In genomic region chr15:103115256-103115655, GRCm38 (mm10) we compare ENCODE assay signal across 11 mouse cellular contexts. TPM values are rescaled to one million over a fixed set of nuclear protein-coding genes. Genes with fewer than 3 reads are reported as not detected.
DNase-seq lines count a peak whose midpoint lies in the region; ATAC-seq lines count a peak whose summit lies in the region.
"Had no signal": no experiment of that assay in that cellular context is flagged by ENCODE, and none has a peak within 500 bp of the region (broad histone marks: within the 10 kb centered on the region; RNA-seq: fewer than 3 reads in every experiment).

No protein-coding gene starts in this region.

- no peaks in the 10 kb centered on the region for H3K4me1 ChIP-seq in heart, embryonic 11.5 days (ENCODE audit: control insufficient read depth, insufficient read depth, low read length)
- peaks cover 7% of the 10 kb centered on the region; the same call in 1 of the 2 replicates for H3K4me1 ChIP-seq in midbrain, embryonic 13.5 days (replicated peaks)
- H3K4me1 ChIP-seq in midbrain, embryonic 15.5 days: no peaks in the 10 kb centered on the region
- peaks cover 36% of the 10 kb centered on the region for H3K4me1 ChIP-seq in limb, embryonic 12.5 days (replicated peaks)

- WGBS in heart, embryonic 11.5 days (ENCODE audit: insufficient replicate concordance): 4% methylated on average over 9 of the region's 9 CpGs
- WGBS in midbrain, embryonic 13.5 days: 7% methylated on average over 9 of the region's 9 CpGs
- WGBS in midbrain, embryonic 15.5 days: 6% methylated on average over 9 of the region's 9 CpGs
- under 1% methylated on average over 8 of the region's 9 CpGs for WGBS in limb, embryonic 12.5 days

- H3K4me2 ChIP-seq in heart, embryonic 11.5 days: no peak overlapping the region
- 0 out of 2 replicates have a peak overlapping the region, but pooled peaks have one; percentile 1 for H3K4me2 ChIP-seq in midbrain, embryonic 13.5 days (replicated peaks)
- no peak overlapping the region for H3K4me2 ChIP-seq in midbrain, embryonic 15.5 days
- H3K4me2 ChIP-seq in limb, embryonic 12.5 days: peak overlapping the region; percentile 39
- H3K4me2 ChIP-seq: heart, embryonic 13.5 days had no signal

- no peak overlapping the region for H3K9ac ChIP-seq in heart, embryonic 11.5 days (ENCODE audit: low read depth, low read length)
- H3K9ac ChIP-seq in midbrain, embryonic 13.5 days (replicated peaks): peak overlapping the region; percentile 39; the same call in 1 of the 2 replicates
- no peak overlapping the region for H3K9ac ChIP-seq in midbrain, embryonic 15.5 days
- no peak overlapping the region for H3K9ac ChIP-seq in limb, embryonic 12.5 days (replicated peaks)
- H3K9ac ChIP-seq: heart, embryonic 13.5 days had no signal

- H3K36me3 ChIP-seq in heart, embryonic 11.5 days (ENCODE audit: control insufficient read depth, insufficient read depth, low read length): no peaks in the 10 kb centered on the region
- no peaks in the 10 kb centered on the region for H3K36me3 ChIP-seq in midbrain, embryonic 13.5 days
- no peaks in the 10 kb centered on the region for H3K36me3 ChIP-seq in midbrain, embryonic 15.5 days (replicated peaks)
- no peaks in the 10 kb centered on the region for H3K36me3 ChIP-seq in limb, embryonic 12.5 days
- H3K36me3 ChIP-seq: heart, embryonic 13.5 days had no signal

- peaks cover 76% of the 10 kb centered on the region for H3K27me3 ChIP-seq in heart, embryonic 11.5 days (ENCODE audit: control insufficient read depth, insufficient read depth, low read length)
- H3K27me3 ChIP-seq in midbrain, embryonic 13.5 days: peaks cover 64% of the 10 kb centered on the region
- H3K27me3 ChIP-seq in midbrain, embryonic 15.5 days (replicated peaks): peaks cover 30% of the 10 kb centered on the region
- peaks cover 80% of the 10 kb centered on the region for H3K27me3 ChIP-seq in limb, embryonic 12.5 days

- DNase-seq in heart, adult 11 months: no peak
- DNase-seq in yolk sac, embryonic 10.5 days (ENCODE audit: low spot score): peak; percentile 43
- DNase-seq in spleen, adult 12 weeks (ENCODE audit: low spot score): no peak
- DNase-seq: lung, adult 18-20 months; thymus, postnatal 25 days had no signal

- H3K9me3 ChIP-seq in heart, embryonic 11.5 days (replicated peaks; ENCODE audit: control insufficient read depth, low read length): no peaks in the 10 kb centered on the region
- H3K9me3 ChIP-seq in midbrain, embryonic 13.5 days: no peaks in the 10 kb centered on the region
- no peaks in the 10 kb centered on the region for H3K9me3 ChIP-seq in midbrain, embryonic 15.5 days
- no peaks in the 10 kb centered on the region for H3K9me3 ChIP-seq in limb, embryonic 12.5 days
- H3K9me3 ChIP-seq: heart, embryonic 13.5 days had no signal

- H3K27ac ChIP-seq in heart, embryonic 11.5 days (ENCODE audit: low read depth, low read length): no peak overlapping the region
- no peak overlapping the region for H3K27ac ChIP-seq in midbrain, embryonic 13.5 days
- no peak overlapping the region for H3K27ac ChIP-seq in midbrain, embryonic 15.5 days
- peak overlapping the region; percentile 82 for H3K27ac ChIP-seq in limb, embryonic 12.5 days
- H3K27ac ChIP-seq: heart, embryonic 13.5 days had no signal

- H3K4me3 ChIP-seq in heart, embryonic 11.5 days (ENCODE audit: low read depth, low read length): no peak overlapping the region
- no peak overlapping the region for H3K4me3 ChIP-seq in midbrain, embryonic 13.5 days (replicated peaks)
- H3K4me3 ChIP-seq in midbrain, embryonic 15.5 days: no peak overlapping the region
- H3K4me3 ChIP-seq in limb, embryonic 12.5 days (replicated peaks): no peak overlapping the region; the same call in 1 of the 2 replicates
- H3K4me3 ChIP-seq: heart, embryonic 13.5 days had no signal

- ATAC-seq in heart, embryonic 11.5 days (replicated peaks; ENCODE audit: insufficient number of reproducible peaks, low FRiP score, low TSS enrichment): 0 out of 2 replicates have a peak, but pooled peaks have one; percentile 16
- ATAC-seq in midbrain, embryonic 13.5 days: peak; percentile 68; the same call in 1 of the 2 replicates
- ATAC-seq in midbrain, embryonic 15.5 days (replicated peaks): no peak
- ATAC-seq in limb, embryonic 12.5 days (ENCODE audit: insufficient number of reproducible peaks, insufficient read depth, low FRiP score, low TSS enrichment, low read depth): peak; percentile 81
- no peak for ATAC-seq in activated CD4-positive, CD25-positive, alpha-beta regulatory T cell, adult 4 months

RNA-seq across cellular contexts. Expression of gene Smug1, which starts 51.6 kb away (rescaled TPM):
- 14.7 and 17.7 TPM in 2 replicates for polyA plus RNA-seq in heart, embryonic 11.5 days (2014; fragmentation: Nextera tagmentation; extraction: Ambion mirVana)
- polyA plus RNA-seq in midbrain, embryonic 13.5 days (2015; fragmentation: Nextera tagmentation; extraction: Ambion mirVana): 26.8 and 27.7 TPM in 2 replicates
- polyA plus RNA-seq in midbrain, embryonic 15.5 days (2015; fragmentation: Nextera tagmentation; extraction: Ambion mirVana): 23.4 and 24.2 TPM in 2 replicates
- 14.6 and 15.2 TPM in 2 replicates for polyA plus RNA-seq in limb, embryonic 12.5 days (2016; fragmentation: Nextera tagmentation; extraction: Ambion mirVana)
- polyA plus RNA-seq in activated CD4-positive, CD25-positive, alpha-beta regulatory T cell, adult 4 months (2017; shearing (Covaris generic)): 1 to 10 TPM; 4.0 to 5.8 TPM

Comparison
In these comparisons a context has a peak if more than half of its experiments do, and no peak if none do; other contexts are left out.
1. ATAC-seq: peak in heart, embryonic 11.5 days (single experiment), midbrain, embryonic 13.5 days (single experiment) and limb, embryonic 12.5 days (single experiment); none in midbrain, embryonic 15.5 days (single experiment) and activated CD4-positive, CD25-positive, alpha-beta regulatory T cell, adult 4 months (single experiment).
2. H3K4me2 ChIP-seq: peak in midbrain, embryonic 13.5 days (single experiment) and limb, embryonic 12.5 days (single experiment); none in heart, embryonic 11.5 days (single experiment) and midbrain, embryonic 15.5 days (single experiment).